Mouse (Mus musculus) right cerebral cortex, postnatal 14 days (tissue): ENCODE measurements around the gene Fcho1.
A peak's percentile ranks its signal among the peaks of the same experiment; 100 is the strongest.

ENCODE experiments used
- DNase-seq: peaks from one replicate; pipeline ENCODE4 v3.0.0; 2022

Fcho1 gene

GRCm38 (mm10) chr8:71680471-71680870 lies 45.0 kb downstream of the Fcho1 start:
- no peak for DNase-seq

- no peak for DNase-seq
Measured at GRCm38 (mm10) chr8:71679550-71680168, 45.9 kb downstream of the Fcho1 start.

GRCm38 (mm10) chr8:71679116-71679515 lies 46.4 kb downstream of the Fcho1 start:
- DNase-seq = no peak

GRCm38 (mm10) chr8:71678216-71678615 lies 47.3 kb downstream of the Fcho1 start:
- DNase-seq = no peak

- no peak for DNase-seq
Measured at GRCm38 (mm10) chr8:71677555-71677954, 48.0 kb downstream of the Fcho1 start.

- DNase-seq = no peak
Measured at GRCm38 (mm10) chr8:71676803-71677202, 48.7 kb downstream of the Fcho1 start.

- peak; percentile 53 for DNase-seq
Measured at GRCm38 (mm10) chr8:71676020-71676741, 49.3 kb downstream of the Fcho1 start, which contains the start of gene Jak3. Gene Jak3 (plus strand): TSS chr8:71676296.

GRCm38 (mm10) chr8:71675456-71676019 lies 50.0 kb downstream of the Fcho1 start:
- DNase-seq = no peak

GRCm38 (mm10) chr8:71674071-71674470 lies 51.4 kb downstream of the Fcho1 start:
- DNase-seq = no peak

- no peak for DNase-seq
Measured at GRCm38 (mm10) chr8:71672168-71672735, 53.3 kb downstream of the Fcho1 start.

- DNase-seq = peak; percentile 94
Measured at GRCm38 (mm10) chr8:71671549-71671965, 54.0 kb downstream of the Fcho1 start, which contains the start of gene Unc13a. Gene Unc13a (minus strand): TSS chr8:71671757.

GRCm38 (mm10) chr8:71670621-71671548 lies 54.6 kb downstream of the Fcho1 start:
- peak; percentile 77 for DNase-seq

- no peak for DNase-seq
Measured at GRCm38 (mm10) chr8:71670198-71670597, 55.3 kb downstream of the Fcho1 start.

- peak; percentile 52 for DNase-seq
Measured at GRCm38 (mm10) chr8:71668220-71668975, 57.1 kb downstream of the Fcho1 start.

- DNase-seq = no peak
Measured at GRCm38 (mm10) chr8:71667256-71667655, 58.3 kb downstream of the Fcho1 start.

- DNase-seq = no peak
Measured at GRCm38 (mm10) chr8:71666855-71667254, 58.7 kb downstream of the Fcho1 start.

GRCm38 (mm10) chr8:71665331-71666130 lies 60.0 kb downstream of the Fcho1 start:
- DNase-seq = no peak

GRCm38 (mm10) chr8:71660325-71661120 lies 65.0 kb downstream of the Fcho1 start:
- peak; percentile 90 for DNase-seq

GRCm38 (mm10) chr8:71659751-71660150 lies 65.8 kb downstream of the Fcho1 start:
- no peak for DNase-seq

GRCm38 (mm10) chr8:71658515-71659049 lies 66.9 kb downstream of the Fcho1 start:
- no peak for DNase-seq
